Mouse (Mus musculus): ENCODE measurements at regions not wholly inside any gene's neighbourhood (a gene's known extent, or its start where the extent isn't known, plus 50 kb on each side); places are given as distances from the start of the nearest gene placed in this dataset.

DNA sequence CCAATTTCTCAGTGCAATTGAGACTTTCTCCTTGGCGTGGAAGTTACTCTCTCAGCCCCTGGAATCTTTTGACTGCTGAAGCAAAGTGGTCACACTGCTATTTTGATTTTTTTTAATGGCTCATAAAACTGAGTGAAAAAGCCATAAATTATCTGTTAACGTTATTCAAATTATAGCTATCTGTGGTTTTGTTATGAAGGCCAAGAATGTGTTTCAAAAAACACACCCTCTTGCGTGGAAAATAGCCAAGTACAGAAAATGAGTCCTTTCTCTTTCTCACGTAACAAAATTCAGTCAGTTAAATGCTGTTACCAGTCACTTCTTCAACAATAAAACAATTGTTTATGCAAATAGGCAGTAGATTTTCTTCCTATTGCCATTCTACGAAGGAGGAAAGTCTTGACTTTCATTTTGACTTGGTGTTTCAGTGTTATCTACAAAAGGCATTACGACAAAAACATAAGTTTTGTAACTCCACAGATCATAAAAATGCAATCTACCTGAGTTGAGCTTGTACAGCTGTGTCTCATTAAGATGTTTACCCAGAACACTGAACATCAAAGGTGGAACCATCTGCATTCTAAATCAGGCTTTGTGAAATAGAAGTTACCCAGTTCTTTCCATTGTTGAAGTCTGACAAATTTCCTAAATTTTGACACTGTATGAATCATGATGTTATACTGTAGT lies 299.3 kb downstream of the 1700008P02Rik start:
- no peak for TF ChIP-seq POLR2A (IDR thresholded peaks at IDR 0.05; ENCODE audit: extremely low read depth, insufficient read depth, low read length)
- TF ChIP-seq CTCF (IDR thresholded peaks at IDR 0.05; ENCODE audit: low read depth, low read length): no peak

Measured in liver, adult 2 months (tissue).